Mouse (Mus musculus): ENCODE data around the gene Ugdh. TPM values are rescaled to one million over a fixed set of nuclear protein-coding genes. Genes with fewer than 3 reads are reported as not detected.

Ugdh gene
- total RNA-seq, 2 experiments from 2014 or later = 24.1 to 30.9 TPM

- peak; percentile 19 to 58 for DNase-seq (ENCODE audit: low spot score in 2 of 2)
Observed at GRCm38 (mm10) chr5:65434471-65435362, 1.0 kb downstream of the Ugdh start.

GRCm38 (mm10) chr5:65429441-65429840 is 6.3 kb downstream of the Ugdh start:
- no peak for DNase-seq (ENCODE audit: low spot score in 2 of 2)

GRCm38 (mm10) chr5:65428321-65428720 is 7.4 kb downstream of the Ugdh start:
- DNase-seq (ENCODE audit: low spot score in 2 of 2) = no peak

GRCm38 (mm10) chr5:65425251-65425650 is 10.5 kb downstream of the Ugdh start:
- no peak for DNase-seq (ENCODE audit: low spot score in 2 of 2)

GRCm38 (mm10) chr5:65424215-65424614 is 11.5 kb downstream of the Ugdh start:
- DNase-seq (ENCODE audit: low spot score in 2 of 2) = no peak

- no peak for DNase-seq (ENCODE audit: low spot score in 2 of 2)
Observed at GRCm38 (mm10) chr5:65422803-65423202, 12.9 kb downstream of the Ugdh start.

- no peak for DNase-seq (ENCODE audit: low spot score in 2 of 2)
Observed at GRCm38 (mm10) chr5:65420822-65421221, 14.9 kb downstream of the Ugdh start.

- DNase-seq (ENCODE audit: low spot score in 2 of 2) = no peak
Observed at GRCm38 (mm10) chr5:65419136-65419535, 16.6 kb downstream of the Ugdh start.

- DNase-seq (ENCODE audit: low spot score in 2 of 2) = no peak
Observed at GRCm38 (mm10) chr5:65415653-65416458, 19.9 kb downstream of the Ugdh start.

GRCm38 (mm10) chr5:65407989-65408388 is 27.8 kb downstream of the Ugdh start:
- no peak for DNase-seq (ENCODE audit: low spot score in 2 of 2)

GRCm38 (mm10) chr5:65401251-65401994 is 34.3 kb downstream of the Ugdh start:
- peak; percentile 75 to 85 for DNase-seq (ENCODE audit: low spot score in 2 of 2)

- no peak for DNase-seq (ENCODE audit: low spot score in 2 of 2)
Observed at GRCm38 (mm10) chr5:65394425-65394824, 41.3 kb downstream of the Ugdh start.

GRCm38 (mm10) chr5:65391753-65392152 is 44.0 kb downstream of the Ugdh start:
- DNase-seq (ENCODE audit: low spot score in 2 of 2) = peak in 1 of 2 experiments; percentile 15

- DNase-seq (ENCODE audit: low spot score in 2 of 2) = peak; percentile 99
Observed at GRCm38 (mm10) chr5:65390648-65391644, 44.8 kb downstream of the Ugdh start, which contains the start of the genes Rpl9 and Lias. TSS of gene Rpl9 (minus strand) at chr5:65391444. TSS of gene Lias (plus strand) at chr5:65391497.

GRCm38 (mm10) chr5:65387008-65387867 is 48.5 kb downstream of the Ugdh start:
- no peak for DNase-seq (ENCODE audit: low spot score in 2 of 2)

GRCm38 (mm10) chr5:65385704-65386103 is 50.0 kb downstream of the Ugdh start:
- DNase-seq (ENCODE audit: low spot score in 2 of 2) = peak in 1 of 2 experiments; percentile 34

- DNase-seq (ENCODE audit: low spot score in 2 of 2) = no peak
Observed at GRCm38 (mm10) chr5:65374746-65375145, 61.0 kb downstream of the Ugdh start.

- no peak for DNase-seq (ENCODE audit: low spot score in 2 of 2)
Observed at GRCm38 (mm10) chr5:65371551-65371950, 64.2 kb downstream of the Ugdh start.

- DNase-seq (ENCODE audit: low spot score in 2 of 2) = no peak
Observed at GRCm38 (mm10) chr5:65367837-65368236, 67.9 kb downstream of the Ugdh start.

Measured in layer of hippocampus, postnatal 14 days (tissue).